Mouse (Mus musculus) testis, postnatal 14 days (tissue): Measurements from ENCODE around the gene Btbd9.

Experiments
- DNase-seq: peaks from one replicate; pipeline ENCODE4 v3.0.0; 2021; ENCODE audit warnings: low spot score

Btbd9 gene

DNA sequence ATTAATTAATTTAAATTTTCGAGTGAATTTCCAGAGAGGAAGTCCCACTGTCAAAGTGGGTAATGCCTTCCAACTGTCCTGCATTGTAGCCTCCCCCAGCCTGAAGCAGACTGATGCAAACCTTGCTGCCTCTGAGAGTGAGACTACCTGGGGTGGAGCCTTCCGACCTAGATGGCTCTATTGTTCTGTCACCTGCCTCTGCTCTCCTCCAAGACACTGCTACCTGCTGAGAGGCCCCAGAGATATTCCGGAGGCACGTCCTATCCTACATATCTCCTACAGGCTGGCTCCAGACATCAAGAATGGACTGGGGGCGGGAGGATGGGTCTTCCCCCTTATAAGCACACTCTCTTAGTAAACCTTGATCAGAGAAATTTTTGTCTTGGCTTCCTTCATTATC, 22.0 kb upstream of the Btbd9 start:
- no peak for DNase-seq

DNA sequence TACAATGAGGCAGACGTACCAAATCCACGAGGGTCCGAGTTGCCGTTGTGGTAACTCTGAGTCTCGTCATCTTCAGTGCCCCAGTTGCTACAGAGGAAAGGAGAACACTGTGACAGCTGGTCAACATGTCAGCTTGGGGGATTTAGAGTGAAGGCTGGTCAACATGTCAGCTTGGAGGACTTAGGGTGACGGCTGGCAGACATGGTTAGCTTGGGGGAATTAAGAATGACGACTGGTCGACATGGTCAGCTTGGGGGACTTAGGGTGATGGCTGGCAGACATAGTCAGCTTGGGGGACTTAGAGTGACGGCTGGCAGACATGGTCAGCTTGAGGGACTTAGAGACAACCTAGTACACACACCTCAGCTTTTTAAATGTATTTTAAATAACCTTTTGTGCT, 21.5 kb upstream of the Btbd9 start:
- no peak for DNase-seq

DNA sequence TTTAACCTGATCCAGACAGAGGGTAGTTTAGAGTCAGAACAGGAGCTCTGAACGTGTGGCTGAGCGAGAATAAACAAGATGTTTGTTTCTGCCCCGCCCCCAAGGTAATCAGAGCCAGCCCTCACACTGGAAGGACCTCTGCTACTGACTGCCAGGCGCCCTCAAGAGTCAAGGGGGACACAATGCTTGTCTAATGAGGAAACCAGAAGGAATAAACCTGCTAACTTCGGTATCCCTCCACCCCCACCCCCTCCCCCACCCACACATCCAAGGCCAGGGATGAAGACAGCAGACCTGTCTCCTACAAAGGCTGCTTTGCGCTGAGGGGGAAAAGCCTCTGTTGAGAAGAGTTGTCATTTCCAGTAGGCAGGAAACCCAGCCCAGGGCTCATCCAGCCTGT, 18.6 kb upstream of the Btbd9 start:
- no peak for DNase-seq

DNA sequence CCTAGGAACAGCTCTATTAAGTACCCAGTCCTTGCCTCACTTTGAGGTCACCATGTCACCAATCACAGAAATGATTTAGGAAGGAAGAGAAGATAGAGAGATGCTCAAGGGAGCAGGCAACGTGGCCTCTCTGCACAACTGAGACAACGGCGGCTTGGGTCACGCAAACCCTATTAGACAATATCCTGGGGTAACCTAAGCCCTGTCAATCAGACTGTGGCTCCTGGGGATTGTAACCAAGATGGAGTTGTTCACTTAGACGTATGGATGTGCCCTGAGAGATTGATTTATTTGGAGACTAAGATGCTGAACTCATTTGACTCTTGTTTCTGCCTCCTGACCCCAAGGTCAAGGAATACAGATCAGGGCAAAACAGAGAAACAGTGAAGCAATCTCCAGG, 18.1 kb upstream of the Btbd9 start:
- no peak for DNase-seq

DNA sequence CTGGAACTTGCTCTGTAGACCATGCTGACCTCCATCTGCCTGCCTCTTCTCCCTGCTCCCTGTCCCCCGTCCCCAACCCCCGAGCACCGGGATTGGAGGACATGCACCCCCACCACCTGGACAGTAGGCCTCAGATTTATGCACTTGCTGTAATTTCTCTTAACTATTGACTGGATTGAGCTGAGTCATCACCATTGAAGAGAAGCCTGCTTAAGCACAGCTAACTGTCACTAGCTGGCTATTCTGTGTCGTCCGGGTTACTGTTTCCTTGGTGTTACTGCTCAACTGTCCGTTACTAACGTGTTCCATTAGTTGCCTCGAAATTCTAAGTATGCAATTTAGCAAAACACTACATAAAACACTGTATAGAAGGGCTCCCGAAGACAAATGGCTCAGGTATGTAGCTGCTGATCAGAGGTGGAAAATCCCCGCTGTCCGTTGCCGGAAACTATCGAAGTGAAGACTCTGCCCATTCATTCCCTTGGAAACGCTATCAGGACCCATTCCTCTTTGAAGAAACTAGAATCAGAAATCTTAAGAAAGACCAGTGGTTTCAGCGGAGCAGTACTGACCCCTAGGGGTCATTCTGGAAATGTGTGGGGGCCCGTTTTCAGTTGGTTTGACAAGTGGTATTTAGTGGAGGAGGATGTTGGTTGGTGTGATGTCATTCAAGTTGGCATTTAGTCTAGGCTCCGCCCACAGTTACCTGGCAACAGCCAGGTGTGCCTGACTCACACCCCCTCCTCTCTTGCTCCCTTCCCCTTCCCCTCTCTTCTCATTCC, 14.3 kb upstream of the Btbd9 start:
- no peak for DNase-seq

DNA sequence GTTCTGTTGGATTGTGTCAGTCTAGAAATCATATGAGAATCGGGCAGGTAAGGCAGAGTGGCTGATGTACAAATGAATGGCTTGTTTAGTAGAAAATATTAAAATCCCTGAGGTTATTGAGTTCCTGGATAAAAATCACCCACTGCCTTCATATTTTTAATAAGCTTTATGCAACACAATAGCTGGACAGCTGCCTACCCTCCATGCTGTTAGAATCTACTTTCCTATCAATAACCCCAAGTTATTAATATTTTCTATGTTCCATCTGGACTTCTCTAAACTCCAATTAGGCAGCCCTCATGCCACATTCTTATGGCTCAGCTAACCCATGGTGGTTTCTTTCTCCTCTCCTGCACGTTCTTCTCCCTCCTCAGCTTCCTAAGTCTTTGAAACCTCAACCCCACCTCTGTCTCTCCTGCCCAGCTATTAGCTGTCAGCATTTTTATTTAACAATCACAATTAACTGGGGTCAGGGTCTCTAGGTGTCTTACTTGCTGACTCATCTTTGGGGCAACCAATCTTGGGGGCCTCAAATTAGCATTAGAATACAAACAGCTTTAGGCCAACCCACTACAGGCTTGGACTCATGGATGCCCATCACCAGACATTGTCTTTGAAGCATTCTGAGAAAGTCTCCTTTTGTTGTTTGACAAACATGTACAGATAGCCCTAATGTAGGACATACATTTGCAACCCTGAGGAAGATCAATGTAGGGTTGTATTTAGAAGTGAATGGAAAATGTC, 7.1 kb upstream of the Btbd9 start:
- DNase-seq = no peak

DNA sequence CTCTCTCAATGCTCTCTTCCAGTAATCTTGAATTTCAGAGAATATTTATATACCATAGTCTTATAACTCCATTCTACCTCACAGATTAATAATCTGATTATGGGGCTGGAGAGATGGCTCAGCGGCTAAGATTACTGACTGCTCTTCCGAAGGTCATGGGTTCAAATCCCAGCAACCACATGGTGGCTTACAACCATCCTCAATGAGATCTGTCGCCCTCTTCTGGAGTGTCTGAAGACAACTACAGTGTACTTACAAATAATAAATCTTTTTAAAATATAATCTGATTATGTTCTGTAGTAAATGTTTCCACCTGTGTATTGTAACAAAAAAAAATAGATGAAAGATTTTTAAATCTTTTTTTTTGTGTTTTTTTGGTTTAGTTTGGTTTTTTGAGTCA, 6.0 kb upstream of the Btbd9 start:
- no peak for DNase-seq

DNA sequence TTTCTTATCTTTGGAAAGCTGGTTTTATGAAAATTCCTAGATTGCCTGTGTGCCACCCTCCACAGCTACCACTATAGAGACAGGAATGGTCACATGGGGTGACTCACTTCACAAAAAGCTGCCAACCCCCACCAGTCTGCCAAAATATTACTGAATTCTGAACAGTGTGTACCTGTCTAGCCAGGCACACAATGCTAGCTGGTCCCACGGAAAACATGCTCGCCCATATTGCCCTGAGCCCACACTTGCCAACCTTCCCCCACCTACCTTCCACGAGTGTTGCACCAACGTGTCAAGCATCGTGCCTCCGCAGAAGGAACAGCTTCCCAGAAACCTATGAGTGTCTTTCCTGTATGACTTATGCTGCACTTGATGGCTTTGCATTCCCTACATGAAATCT, 4.9 kb upstream of the Btbd9 start:
- DNase-seq = no peak

DNA sequence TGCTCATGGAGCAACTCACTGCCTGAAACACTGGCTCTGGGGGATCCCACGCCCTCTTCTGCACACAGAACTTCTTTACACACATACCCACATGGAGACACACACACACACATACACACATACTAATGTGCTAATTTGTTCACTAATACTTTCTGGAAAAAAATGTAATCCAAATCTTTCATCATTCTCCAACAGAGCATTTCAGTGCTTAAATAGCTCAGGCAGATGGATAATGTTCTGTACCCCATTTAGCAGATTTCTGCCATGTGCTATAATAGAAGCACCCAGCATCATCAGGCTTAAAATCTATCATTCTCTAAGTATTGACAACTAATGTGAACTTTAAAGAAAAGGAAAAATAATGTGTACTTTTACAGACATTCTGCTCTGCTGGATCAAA, 4.5 kb upstream of the Btbd9 start:
- DNase-seq = no peak

DNA sequence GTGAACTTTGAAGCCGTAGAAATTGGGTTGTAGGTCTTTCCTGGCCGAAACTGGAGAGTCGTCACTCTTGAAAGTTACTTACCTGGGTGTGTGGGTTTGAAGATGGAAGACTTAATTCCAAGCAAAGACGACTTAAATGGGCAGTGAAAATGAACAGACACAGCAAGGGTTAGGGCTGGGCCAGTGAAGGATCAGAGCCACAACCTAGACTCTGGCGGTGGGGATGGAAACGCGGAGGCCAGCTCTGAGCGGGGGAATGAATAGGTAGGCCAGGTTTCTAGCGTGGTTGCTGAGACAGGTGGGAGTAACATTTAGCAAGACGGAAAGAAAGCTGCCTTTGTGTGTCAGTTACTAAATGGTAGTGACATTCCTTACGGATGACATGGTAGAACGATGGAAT, 658 bp upstream of the Btbd9 start:
- DNase-seq = no peak

DNA sequence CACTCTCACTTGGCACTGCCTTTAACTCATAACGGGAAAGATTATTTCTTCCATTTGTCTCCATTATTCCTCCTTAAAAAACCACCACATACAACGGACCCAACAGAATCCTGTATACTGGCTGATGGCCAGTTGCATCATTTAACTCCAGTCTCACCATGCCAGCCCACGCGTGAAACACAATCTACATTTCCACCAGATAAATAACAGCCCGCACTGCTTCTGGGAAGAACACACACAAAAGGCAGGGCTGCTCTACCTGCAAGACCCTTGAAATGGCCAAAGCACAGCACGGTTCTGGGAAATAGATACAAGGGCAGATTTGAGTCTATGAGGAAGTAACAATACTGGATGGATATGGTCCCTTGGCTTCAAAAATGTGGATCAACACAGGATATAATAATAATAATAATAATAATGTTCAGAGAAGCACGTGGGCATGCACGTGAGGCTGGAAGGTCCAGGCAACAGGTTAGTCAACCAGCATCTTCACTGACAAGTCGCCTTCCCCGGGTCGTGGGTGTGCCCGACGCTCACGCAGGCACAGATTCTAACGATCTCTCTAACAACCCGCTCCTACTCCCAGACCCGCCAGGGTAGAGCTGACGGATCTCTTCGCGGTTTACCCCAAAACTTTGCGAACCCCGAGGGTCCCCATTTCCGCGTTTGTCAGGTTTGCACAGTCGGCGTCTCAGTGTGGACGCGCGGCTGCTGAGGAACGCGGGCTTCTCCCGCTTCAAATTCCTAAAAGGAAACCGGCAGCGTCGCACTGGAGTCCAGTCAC, 975 bp downstream of the Btbd9 start:
- peak; percentile 61 for DNase-seq

DNA sequence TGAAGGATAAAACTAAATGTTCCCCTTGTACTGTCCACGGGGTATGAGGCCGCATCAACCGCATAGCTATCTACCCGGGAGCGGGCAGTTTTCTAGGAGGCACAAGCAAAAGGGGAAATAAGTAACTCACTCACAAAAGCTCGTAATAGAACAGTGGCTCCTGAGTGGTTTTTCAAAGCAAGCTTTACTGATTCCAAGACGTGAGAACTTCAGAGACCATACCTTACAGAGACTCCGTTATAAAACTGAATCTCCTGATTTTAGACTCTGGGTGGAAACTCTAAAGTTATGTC, 1.6 kb downstream of the Btbd9 start:
- no peak for DNase-seq

DNA sequence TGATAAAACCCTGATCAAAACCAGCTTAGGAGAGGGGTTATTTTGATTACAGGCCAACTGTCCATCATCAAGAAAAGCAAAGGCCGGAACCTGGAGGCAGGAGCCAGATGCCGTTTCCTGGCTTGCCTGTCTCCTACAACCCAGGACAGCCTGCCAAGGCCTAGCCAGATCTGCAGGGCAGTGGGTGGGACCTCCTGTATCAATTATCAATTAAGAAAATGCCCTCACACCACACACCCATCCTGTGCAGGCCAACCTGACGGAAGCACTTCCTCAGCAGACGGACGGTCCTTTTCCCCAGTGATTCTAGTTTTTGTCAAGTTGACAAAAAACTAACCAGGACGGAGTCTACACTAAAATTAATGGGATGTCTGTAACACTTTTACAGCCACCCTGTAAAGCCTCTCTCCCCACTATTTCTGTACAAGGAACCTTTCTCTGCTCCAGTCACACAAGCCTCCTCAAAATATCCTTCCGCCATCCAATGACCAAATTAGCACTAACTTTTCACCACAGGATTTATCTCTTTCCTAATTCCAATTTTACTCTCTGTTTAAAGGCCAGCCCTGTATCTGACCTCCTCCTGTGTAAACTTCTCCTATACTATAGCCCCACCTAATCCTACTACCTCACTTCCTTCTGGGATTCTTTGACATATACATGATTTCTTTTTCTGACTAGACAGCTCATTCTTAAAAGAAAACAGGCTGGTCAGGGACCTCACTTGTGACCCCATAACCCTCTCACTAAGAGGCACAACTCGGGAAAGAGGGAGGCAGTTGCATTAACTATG, 2.1 kb downstream of the Btbd9 start:
- no peak for DNase-seq

DNA sequence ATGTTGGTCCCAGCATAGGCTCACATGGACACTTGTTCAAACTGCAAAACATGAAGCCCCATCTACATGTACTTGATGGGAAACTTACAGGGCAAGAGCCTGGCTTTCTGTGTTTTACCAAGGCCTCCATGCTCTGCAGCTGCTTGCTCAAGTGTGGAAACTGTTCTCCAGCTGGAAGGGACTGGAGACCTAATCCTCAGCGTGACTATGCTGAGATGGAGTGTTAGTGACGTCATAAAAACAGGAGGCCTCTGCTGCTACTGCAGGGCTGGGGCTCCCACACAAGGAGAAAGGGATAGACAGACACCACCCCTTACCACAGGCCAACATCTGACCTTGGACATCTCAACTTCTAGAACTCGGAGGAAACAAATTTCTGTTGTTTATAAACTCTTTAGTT, 5.3 kb downstream of the Btbd9 start:
- no peak for DNase-seq

DNA sequence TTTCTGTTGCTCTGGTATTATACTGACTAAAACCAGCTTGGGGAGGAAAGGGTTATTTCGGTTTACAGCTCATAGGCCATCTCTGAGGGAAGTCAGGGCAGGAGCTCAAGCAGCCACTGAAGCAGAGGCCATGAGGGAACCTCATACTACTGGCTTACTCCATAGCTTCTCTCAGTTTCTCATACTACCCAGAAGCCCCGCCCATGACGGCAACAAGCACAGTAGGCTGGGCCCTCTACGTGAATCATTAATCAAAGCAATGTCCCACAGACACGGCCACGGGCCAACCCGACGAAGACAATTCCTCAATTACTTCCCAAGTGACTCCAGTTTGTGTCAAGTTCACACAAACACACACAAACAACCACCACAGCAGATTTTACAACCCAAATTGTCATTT, 6.1 kb downstream of the Btbd9 start:
- no peak for DNase-seq

DNA sequence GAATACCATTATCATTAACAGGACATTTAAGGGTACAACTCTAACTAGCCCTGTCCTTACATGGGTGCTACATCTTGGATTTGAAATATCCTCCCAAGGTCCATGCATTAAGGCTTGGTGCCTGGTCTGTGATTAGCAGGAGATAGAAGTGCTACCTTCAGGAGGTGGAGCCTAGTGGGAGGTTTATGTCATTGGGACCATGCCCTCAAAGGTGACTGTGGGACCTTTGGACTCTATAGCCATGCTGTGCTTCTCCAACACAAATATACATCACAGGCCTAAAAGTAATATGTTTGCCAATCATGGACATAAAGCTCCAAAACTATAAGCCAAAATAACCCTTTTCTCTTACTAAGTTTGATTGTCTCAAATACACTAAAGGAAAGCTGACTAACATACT, 7.8 kb downstream of the Btbd9 start:
- no peak for DNase-seq

DNA sequence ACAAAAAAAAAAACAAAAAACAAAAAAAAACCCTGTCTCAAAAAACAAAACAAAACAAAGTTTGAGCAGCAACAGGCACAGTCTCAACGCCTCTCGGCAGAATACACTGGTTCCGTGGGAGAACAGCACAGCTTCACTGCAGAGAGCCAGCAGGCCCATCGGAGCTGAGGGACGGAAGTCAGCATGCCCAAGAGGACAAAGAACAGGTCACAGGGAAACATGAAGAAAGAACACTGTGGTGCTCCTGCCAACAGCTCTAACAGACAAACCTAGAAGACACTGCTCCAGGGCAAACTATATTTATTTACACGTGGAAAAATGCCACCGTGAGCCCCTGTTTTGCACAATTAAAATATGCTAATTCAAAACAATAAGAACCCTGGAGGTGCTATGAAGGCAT, 11.3 kb downstream of the Btbd9 start:
- DNase-seq = no peak

DNA sequence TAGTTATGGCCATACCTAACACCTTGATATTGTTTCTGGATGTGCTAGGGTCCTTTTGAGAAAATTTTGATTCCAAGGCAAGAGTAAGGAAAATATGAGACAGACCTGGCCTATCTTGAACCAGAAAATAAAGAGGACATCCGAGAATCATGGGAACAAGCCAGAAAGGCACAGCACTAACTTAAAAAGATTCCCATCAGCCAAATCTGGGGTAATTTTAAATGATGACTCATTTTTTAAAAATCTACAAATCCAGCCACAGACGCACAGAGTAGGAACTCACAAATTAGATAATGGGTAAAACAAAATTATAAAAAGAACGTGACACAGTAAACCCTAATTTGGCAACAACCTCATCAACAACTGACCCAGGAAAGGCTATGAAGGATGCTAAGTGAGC, 11.9 kb downstream of the Btbd9 start:
- no peak for DNase-seq

DNA sequence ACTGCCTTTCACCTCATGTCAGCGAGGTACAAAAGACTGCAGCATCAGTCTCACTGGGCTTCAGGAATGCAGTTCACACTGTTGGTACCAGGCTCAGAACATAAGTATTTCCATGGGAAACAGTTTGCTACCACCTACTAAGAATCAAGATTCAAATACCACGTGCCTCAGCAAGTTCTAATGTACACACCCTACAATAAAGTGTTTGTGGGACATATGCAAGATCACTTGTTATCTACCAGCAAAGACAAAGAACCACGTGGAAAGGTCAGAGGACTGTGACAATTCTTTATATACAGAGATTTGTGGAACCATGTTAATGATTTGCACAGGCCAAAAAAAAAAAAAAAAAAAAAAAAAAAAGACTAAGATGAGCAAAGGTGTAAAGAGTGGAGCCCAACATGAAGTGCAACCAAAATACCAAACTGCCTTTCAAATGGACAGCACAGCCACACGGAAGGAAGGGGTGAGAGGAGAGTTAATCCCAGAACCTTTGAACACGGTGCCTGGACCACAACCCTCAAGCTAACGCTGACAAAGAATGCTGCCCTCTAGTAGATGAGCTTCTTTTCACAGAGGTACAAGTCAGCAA, 12.7 kb downstream of the Btbd9 start:
- DNase-seq = no peak

DNA sequence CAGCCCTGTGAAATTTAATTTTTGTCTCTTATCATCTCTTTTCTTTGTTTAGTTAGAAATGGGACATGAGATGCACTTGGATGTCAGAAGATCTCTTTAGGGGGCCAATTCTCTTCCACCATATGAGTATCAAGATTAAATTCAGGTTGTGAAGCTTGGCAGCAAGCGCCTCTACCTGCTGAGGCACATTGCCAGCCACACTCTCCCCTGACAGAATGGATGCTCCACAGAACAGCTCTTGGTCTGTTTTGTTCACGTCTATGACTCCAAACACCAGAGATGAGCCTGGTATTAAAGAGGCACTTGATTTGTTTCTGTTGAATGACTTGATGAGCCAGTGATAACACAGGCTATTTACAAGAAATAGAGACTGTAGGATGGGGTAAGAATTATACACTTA, 13.5 kb downstream of the Btbd9 start:
- no peak for DNase-seq

DNA sequence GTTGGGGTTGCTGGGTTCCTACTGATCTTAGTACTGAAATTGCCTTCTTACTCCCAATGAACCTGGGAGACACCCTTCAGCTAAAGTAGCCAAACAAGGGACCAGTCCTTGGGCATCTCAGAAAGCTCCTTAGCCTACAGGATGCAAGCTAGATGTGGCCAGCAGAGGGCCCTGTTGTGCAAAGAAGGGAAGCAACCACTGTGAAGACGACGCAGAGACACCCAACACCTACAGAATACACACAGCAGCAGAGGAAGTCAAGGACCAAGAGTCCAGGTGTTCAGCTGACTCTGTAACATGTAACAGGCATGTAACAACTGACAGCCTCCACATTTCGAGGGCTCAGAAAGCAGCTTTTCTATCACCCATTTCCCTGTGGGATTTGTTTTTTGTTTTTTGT, 16.8 kb downstream of the Btbd9 start:
- DNase-seq = peak; percentile 59

DNA sequence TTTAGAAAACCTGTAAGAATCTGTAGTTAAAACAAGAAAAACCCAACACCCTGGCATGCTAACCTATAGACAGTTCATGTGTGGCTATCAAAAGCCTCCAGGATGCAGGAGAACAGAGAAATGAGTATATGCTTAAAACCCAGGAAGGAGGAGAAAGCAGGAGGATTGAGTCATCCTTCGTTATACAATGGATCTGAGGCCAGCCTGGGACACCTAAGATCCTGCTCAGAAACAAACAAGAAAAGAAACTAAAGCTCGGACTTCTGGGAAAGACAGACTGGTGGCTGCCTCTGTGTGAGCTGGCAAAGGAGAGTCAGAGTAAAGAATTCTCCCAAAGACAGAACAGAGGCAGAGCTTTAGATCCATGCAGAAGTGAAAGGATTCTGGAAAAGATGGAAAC, 17.7 kb downstream of the Btbd9 start:
- DNase-seq = no peak
